Mouse (Mus musculus) megakaryocyte, adult 5-6 weeks (primary cell): ENCODE results near the gene Fbxo42. TPM values are rescaled to one million over a fixed set of nuclear protein-coding genes. Genes with fewer than 3 reads are reported as not detected.
"Not testable (repeated sequence)": the region's sequence is repeated elsewhere in the genome, so short reads cannot be mapped to it uniquely, and the experiment has no call there.

ENCODE experiments used
- ATAC-seq: 2 replicates; pipeline ENCODE4 v1.8.0; 2016; ENCODE audit warnings: mild to moderate bottlenecking, inconsistent platforms; ENCODE audit not compliant: poor library complexity, severe bottlenecking
- total RNA-seq, 2 experiments: library from RNA; stranded (forward) in 1 of 2; stranded (reverse) in 1 of 2; fragments of 153-499, 151-499 nt in 1 of 2; fragments of 221-1000, 200-1000 nt in 1 of 2; gene quantifications; 2 replicates each; pipeline versions ENCODE4 v1.2.3 to v1.2.4; 2015 to 2017

Gene Fbxo42
- total RNA-seq, 2 experiments from 2014 or later = 10.0 to 16.3 TPM

- peak; percentile 13; the same call in 1 of the 2 replicates for ATAC-seq
These were observed 12.8 kb upstream of the Fbxo42 start for GRCm38 (mm10) chr4:141134751-141135530.

DNA sequence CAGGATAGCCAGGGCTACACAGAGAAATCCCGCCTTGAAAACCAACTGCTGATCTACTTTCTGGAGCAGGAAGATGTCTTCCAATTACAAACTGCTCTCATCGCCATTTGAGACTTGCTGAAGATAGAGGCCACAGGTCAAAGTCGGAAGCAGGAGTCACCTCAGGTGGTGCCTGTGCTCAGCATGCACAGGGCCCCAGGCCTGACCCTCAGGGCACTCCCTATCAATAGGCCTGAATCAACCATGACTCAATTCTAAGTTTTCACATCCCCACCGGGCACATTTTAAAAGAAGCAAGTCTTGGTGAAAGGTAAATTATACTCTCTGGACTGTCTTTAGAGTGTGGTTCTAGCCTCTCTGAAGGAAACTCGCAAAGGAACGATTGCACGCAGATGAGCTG, 11.6 kb upstream of the Fbxo42 start:
- no peak for ATAC-seq

- ATAC-seq = not testable (repeated sequence)
These were observed 10.0 kb upstream of the Fbxo42 start for GRCm38 (mm10) chr4:141137740-141138139.

GRCm38 (mm10) chr4:141138425-141139115, 9.1 kb upstream of the Fbxo42 start:
- peak; percentile 11; the same call in 1 of the 2 replicates for ATAC-seq

DNA sequence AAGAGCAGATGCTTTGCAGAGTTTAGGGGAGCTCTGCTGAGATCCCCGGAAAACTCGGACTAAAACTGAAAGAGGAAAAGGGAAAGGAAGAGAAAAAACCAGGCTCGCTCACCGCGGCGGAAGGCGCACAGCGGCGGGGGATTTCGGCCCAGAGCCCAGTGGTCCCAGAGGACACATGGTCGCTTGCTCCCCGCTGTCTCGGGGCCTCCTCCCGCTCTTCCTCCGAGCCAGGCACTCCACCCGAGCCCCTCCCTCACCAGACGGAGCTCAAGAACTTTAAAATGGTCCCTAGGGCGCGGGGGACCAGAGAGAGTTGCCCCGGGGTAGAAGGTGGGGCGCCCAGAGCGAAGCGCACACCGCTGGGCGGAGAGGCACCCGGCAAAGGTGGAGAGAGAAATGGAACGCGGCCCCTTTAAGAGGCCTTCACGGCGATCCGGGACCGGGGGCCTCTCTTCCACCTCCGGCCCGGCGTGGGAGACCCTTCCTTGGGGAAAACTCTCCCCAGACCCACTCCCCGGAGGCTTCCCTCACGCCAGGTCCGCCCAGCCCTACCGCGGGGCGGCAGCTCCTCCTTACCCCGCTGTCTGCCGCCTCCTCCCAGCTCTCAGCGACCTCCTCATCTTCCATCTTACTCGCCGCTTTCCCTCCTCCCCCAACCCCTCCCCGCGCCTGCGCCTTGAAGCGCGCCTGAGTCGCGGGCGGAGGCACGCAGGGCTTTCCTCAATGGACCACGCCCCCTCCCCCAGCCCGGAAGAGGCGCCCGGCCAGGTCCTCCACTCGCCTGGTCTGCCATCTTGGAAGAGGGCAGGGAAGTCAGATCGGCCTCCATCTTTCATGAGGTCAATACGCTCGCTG, 8.4 kb upstream of the Fbxo42 start, which contains the start of gene Szrd1:
Szrd1 (minus strand) TSS at position 660 of the 855 bp plus-strand sequence.
- ATAC-seq = peak; percentile 94

DNA sequence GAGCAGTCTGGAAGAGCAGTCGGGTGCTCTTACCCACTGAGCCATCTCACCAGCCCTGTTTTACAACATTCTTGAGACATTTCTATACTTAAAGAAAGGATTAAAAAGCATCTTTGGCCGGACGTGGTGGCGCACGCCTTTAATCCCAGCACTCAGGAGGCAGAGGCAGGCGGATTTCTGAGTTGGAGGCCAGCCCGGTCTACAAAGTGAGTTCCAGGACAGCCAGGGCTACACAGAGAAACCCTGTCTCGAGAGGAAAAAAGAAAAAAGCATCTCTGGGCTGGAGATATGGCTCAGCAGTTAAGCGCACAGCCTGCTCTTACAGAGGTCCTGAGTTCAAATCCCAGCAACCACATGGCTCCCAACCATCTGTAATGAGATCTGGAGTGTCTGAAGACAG, 7.4 kb upstream of the Fbxo42 start:
- not testable (repeated sequence) for ATAC-seq

GRCm38 (mm10) chr4:141140967-141141366, 6.7 kb upstream of the Fbxo42 start:
- no peak for ATAC-seq

DNA sequence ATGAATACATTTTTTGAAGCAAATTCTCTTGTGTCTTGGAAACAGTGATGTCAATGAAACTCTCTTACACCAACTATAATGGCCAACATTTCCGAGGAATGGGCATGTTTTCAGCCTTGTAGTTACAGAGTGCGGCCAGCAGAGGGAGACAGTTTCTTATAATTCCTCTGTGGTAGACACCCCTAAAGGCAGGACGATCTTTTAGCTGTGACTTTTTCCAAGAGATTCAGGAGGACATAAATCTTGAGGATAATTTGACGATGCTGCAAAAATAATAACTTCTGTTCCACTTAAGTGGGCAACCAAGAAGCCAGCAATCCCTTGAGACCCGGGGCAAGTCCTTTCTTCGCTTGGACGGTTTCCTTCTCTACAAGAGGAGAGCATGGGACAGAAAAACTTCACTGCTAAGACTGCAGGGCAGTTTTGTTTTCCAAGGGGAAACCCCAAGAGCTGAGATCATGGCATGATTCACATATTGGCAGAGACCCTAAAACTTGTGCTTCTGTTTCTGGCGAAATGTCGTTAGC, 5.4 kb upstream of the Fbxo42 start:
- ATAC-seq = peak; percentile 39

DNA sequence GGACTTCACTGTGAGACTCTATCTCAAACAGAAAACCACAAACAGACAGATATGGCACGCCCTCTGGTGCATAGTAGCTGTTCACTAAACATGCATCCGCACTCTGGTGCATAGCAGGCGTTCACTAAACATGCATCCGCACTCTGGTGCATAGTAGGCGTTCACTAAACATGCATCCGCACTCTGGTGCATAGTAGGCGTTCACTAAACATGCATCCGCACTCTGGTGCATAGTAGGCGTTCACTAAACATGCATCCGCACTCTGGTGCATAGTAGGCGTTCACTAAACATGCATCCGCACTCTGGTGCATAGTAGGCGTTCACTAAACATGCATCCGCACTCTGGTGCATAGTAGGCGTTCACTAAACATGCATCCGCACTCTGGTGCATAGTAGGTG, 2.6 kb upstream of the Fbxo42 start:
- not testable (repeated sequence) for ATAC-seq

- ATAC-seq = no peak
These were observed 1.2 kb upstream of the Fbxo42 start for GRCm38 (mm10) chr4:141146491-141147033.

- ATAC-seq = peak; percentile 51
These were observed 492 bp downstream of the Fbxo42 start for GRCm38 (mm10) chr4:141148009-141148801.

GRCm38 (mm10) chr4:141149116-141149515, 1.4 kb downstream of the Fbxo42 start:
- ATAC-seq = no peak

GRCm38 (mm10) chr4:141157485-141157884, 9.8 kb downstream of the Fbxo42 start:
- ATAC-seq = peak; percentile 59; the same call in 1 of the 2 replicates

- no peak for ATAC-seq
These were observed 10.9 kb downstream of the Fbxo42 start for GRCm38 (mm10) chr4:141158609-141159008.

GRCm38 (mm10) chr4:141159093-141159492, 11.4 kb downstream of the Fbxo42 start:
- no peak; the same call in 1 of the 2 replicates for ATAC-seq

- peak; percentile 59 for ATAC-seq
These were observed 12.0 kb downstream of the Fbxo42 start for GRCm38 (mm10) chr4:141159666-141160065.

DNA sequence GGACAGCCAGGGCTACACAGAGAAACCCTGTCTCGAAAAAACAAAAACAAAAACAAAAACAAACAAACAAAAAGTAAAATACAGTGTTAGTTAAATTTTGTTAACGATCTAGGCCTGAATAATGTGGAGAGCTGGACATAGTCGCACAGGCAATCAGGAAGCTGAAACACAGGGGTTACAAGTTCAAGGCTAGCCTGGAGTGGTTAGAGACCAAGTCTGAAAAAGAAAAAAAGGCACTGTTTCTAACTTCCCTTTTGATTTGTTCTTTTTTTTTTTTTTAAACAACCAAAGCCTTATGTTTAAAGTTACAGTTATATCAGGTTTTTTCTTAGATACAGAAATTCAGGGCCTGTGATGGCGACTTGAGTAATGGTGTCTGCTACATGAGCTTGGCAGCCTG, 12.5 kb downstream of the Fbxo42 start:
- no peak for ATAC-seq

GRCm38 (mm10) chr4:141161699-141162208, 14.0 kb downstream of the Fbxo42 start:
- ATAC-seq = no peak

DNA sequence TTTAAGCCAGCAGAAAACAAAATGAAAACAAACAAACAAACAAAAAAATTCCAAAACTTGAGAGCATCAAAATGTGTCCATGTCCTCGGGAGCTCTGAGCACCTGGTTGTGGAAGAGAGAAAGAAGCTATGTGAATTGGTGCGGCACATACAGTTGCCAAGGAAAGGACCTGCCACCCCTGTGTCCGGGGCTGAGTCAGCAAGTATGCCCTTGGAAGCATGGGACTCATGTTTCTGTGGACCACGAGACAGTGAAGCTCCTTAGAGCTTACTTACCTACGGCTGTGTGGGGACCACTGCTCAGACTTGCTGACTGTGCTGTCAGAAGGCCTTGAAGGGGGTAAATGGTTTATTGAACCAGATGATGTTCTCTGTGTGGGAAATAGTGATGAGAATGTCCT, 16.0 kb downstream of the Fbxo42 start:
- ATAC-seq = no peak
